Mouse (Mus musculus) stomach, embryonic 16.5 days (tissue): ENCODE data around the gene Map3k14. TPM values are rescaled to one million over a fixed set of nuclear protein-coding genes. Genes with fewer than 3 reads are reported as not detected.
"Not testable (repeated sequence)": the region's sequence is repeated elsewhere in the genome, so short reads cannot be mapped to it uniquely, and the experiment has no call there.

Experiments
- ATAC-seq: fragments of 200-750 bp; cut with Nextera tagmentation; 2 replicates; pipeline ENCODE4 v1.8.0; 2017; ENCODE audit warnings: moderate number of reproducible peaks, moderate TSS enrichment; ENCODE audit not compliant: insufficient read depth, low FRiP score
- H3K27ac ChIP-seq: fragments of 300-500 bp; sonication (generic); 2 replicates; pipeline ENCODE4 v1.5.1; 2014; ENCODE audit warnings: low read length
- H3K27me3 ChIP-seq: fragments of 300-500 bp; sonication (generic); 2 replicates; pipeline ENCODE4 v1.6.1; 2014; ENCODE audit warnings: low read length, control low read depth, mixed read lengths; ENCODE audit not compliant: control insufficient read depth, insufficient read depth
- H3K36me3 ChIP-seq: fragments of 300-500 bp; sonication (generic); 2 replicates; pipeline ENCODE4 v1.6.1; 2014; ENCODE audit warnings: low read length; ENCODE audit not compliant: control insufficient read depth, insufficient read depth
- H3K4me1 ChIP-seq: fragments of 300-500 bp; sonication (generic); 2 replicates; pipeline ENCODE4 v1.6.1; 2014; ENCODE audit warnings: low read length, control low read depth, mixed read lengths; ENCODE audit not compliant: control insufficient read depth, insufficient read depth
- H3K4me2 ChIP-seq: fragments of 300-500 bp; sonication (generic); 2 replicates; pipeline ENCODE4 v1.6.1; 2014; ENCODE audit warnings: low read depth, low read length, mixed read lengths
- H3K4me3 ChIP-seq: fragments of 300-500 bp; sonication (generic); replicated peaks from 2 replicates; pipeline ENCODE4 v1.5.1; 2014; ENCODE audit warnings: mild to moderate bottlenecking, low read length
- H3K9ac ChIP-seq: fragments of 300-500 bp; sonication (generic); 2 replicates; pipeline ENCODE4 v1.6.1; 2014; ENCODE audit warnings: low read length
- H3K9me3 ChIP-seq: fragments of 300-500 bp; sonication (generic); replicated peaks from 2 replicates; pipeline ENCODE4 v1.6.1; 2016; ENCODE audit warnings: low read length, control low read depth; ENCODE audit not compliant: control insufficient read depth
- WGBS: fragments of 180-500 bp; shearing (Covaris S2); extraction: QIAGEN DNeasy Blood & Tissue Kit; methylation state at CpG from one replicate; pipeline ENCODE4 v1.1.7; 2014; 5-methylcytosine and 5-hydroxymethylcytosine counted together
- polyA plus RNA-seq: library from polyadenylated mRNA; unstranded; fragments of >200 nt; fragmentation: Nextera tagmentation; extraction: Ambion mirVana; gene quantifications from 2 replicates; pipeline ENCODE4 v1.2.1, GENCODE M21; 2015

The Map3k14 gene
- polyA plus RNA-seq, 1 experiment from 2014 or later, result 4.9 TPM

- Histone ChIP-seq H3K9me3 (no peaks in the 10 kb centered on the region), H3K27ac (no peak overlapping the region), H3K4me3 (no peak overlapping the region), H3K4me2 (no peak overlapping the region), H3K36me3 (no peaks in the 10 kb centered on the region), H3K4me1 (no peaks in the 10 kb centered on the region), H3K27me3 (no peaks in the 10 kb centered on the region), H3K9ac (no peak overlapping the region)
- 76% methylated on average over 9 of the region's 9 CpGs for WGBS
- no peak for ATAC-seq
These were observed 37.3 kb upstream of the Map3k14 start for GRCm38 (mm10) chr11:103304525-103304924.

DNA sequence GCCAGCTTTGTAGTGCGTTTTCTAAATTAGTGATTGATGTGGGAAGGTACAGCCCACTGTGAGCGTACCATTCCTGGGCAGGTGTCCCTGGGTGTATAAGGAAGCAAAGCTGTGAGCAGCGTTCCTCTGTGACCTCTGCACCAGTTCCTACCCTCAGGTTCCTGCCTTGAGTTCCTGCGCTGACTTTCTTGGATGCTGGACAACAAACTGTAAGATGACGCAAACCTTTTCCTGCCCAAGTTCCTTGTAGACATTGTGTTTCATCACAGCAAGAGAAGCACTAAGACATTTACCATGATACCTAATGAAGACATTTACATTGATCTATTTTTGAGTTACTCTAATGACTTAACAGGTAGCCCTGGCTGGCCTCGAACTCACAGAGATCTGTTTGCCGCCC, 27.5 kb upstream of the Map3k14 start:
- Histone ChIP-seq H3K36me3 (no peaks in the 10 kb centered on the region), H3K4me2 (no peak overlapping the region), H3K9ac (no peak overlapping the region), H3K9me3 (no peaks in the 10 kb centered on the region), H3K4me1 (peaks cover 8% of the 10 kb centered on the region), H3K27me3 (no peaks in the 10 kb centered on the region), H3K27ac (no peak overlapping the region), H3K4me3 (no peak overlapping the region)
- ATAC-seq, result no peak
- WGBS, result 84% methylated on average over 7 of the region's 7 CpGs

- H3K36me3 ChIP-seq, result no peaks in the 10 kb centered on the region
- no peaks in the 10 kb centered on the region for H3K9me3 ChIP-seq
- H3K27me3 ChIP-seq, result no peaks in the 10 kb centered on the region
- H3K4me3 ChIP-seq, result no peak overlapping the region
- H3K4me1 ChIP-seq, result peaks cover 8% of the 10 kb centered on the region
- no peak overlapping the region for H3K4me2 ChIP-seq
- no peak overlapping the region for H3K27ac ChIP-seq
- ATAC-seq, result no peak
- WGBS, result 77% methylated on average over 6 of the region's 6 CpGs
- no peak overlapping the region for H3K9ac ChIP-seq
These were observed 26.8 kb upstream of the Map3k14 start for GRCm38 (mm10) chr11:103294066-103294465.

GRCm38 (mm10) chr11:103292890-103293287, 25.6 kb upstream of the Map3k14 start:
- H3K36me3 ChIP-seq, result no peaks in the 10 kb centered on the region
- H3K27ac ChIP-seq, result no peak overlapping the region; the same call in 1 of the 2 replicates
- 79% methylated on average over 5 of the region's 5 CpGs for WGBS
- peaks cover 13% of the 10 kb centered on the region for H3K4me1 ChIP-seq
- no peak overlapping the region for H3K4me2 ChIP-seq
- H3K9ac ChIP-seq, result no peak overlapping the region
- no peak overlapping the region for H3K4me3 ChIP-seq
- H3K9me3 ChIP-seq, result no peaks in the 10 kb centered on the region
- no peaks in the 10 kb centered on the region for H3K27me3 ChIP-seq
- ATAC-seq, result no peak

DNA sequence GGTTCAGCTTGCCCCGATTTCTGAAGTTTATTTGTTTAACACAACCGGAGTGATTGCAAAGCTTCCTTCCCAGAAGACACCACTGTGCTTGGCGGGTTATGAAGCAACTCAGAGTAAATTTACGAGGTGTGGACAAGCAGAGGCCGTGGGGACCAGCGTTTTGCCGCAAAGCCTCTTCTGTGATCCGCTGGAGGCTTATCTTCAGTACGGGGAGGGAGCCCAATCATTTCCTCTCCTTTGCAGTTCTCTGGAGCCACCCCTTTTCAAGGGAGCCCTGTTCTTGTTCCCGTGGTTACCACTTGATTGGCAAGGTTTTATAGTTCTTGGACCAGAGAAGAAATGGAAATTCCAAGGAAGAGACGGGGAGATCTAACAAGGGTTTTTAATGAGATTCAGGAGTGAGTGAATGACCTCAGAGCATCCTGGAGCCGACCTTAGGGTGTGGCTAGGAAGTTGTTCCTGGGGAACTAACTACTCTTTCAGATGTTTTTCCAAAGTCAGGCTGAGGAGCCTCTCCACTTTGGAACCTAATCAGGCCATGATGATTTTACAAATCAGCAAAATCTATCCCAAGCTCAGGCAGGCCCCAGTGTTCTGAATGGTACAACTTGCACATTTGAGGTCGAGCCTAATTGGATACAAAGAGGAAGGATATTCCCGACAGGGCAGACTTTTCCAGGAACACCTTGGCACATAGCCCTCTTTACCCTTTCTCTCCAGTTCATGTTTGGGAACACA, 25.0 kb upstream of the Map3k14 start:
- Histone ChIP-seq H3K9me3 (no peaks in the 10 kb centered on the region), H3K27me3 (no peaks in the 10 kb centered on the region), H3K36me3 (no peaks in the 10 kb centered on the region), H3K4me3 (no peak overlapping the region), H3K27ac (peak overlapping the region; percentile 6; the same call in 1 of the 2 replicates), H3K4me2 (no peak overlapping the region), H3K4me1 (peaks cover 13% of the 10 kb centered on the region), H3K9ac (no peak overlapping the region)
- no peak for ATAC-seq
- WGBS, result 15% methylated on average over 14 of the region's 14 CpGs

- H3K27me3 ChIP-seq, result not testable (repeated sequence)
- 88% methylated on average over 7 of the region's 7 CpGs for WGBS
These were observed 23.6 kb upstream of the Map3k14 start for GRCm38 (mm10) chr11:103290841-103291240.

GRCm38 (mm10) chr11:103288291-103288963, 21.2 kb upstream of the Map3k14 start:
- Histone ChIP-seq H3K36me3 (no peaks in the 10 kb centered on the region), H3K27me3 (no peaks in the 10 kb centered on the region), H3K4me2 (no peak overlapping the region), H3K9ac (no peak overlapping the region), H3K27ac (no peak overlapping the region; the same call in 1 of the 2 replicates), H3K4me3 (no peak overlapping the region), H3K4me1 (peaks cover 20% of the 10 kb centered on the region), H3K9me3 (no peaks in the 10 kb centered on the region)
- 55% methylated on average over 16 of the region's 16 CpGs for WGBS
- no peak for ATAC-seq

More at GRCm38 (mm10) chr11:103290841-103291240, 23.6 kb upstream of the Map3k14 start:
- not testable (repeated sequence) for ATAC-seq, H3K36me3 ChIP-seq, H3K4me2 ChIP-seq, H3K4me3 ChIP-seq, H3K9me3 ChIP-seq, H3K27ac ChIP-seq, H3K9ac ChIP-seq
- peaks cover 18% of the 10 kb centered on the region for H3K4me1 ChIP-seq

- ATAC-seq, result no peak
- no peaks in the 10 kb centered on the region for H3K9me3 ChIP-seq
- no peak overlapping the region for H3K4me2 ChIP-seq
- no peak overlapping the region for H3K9ac ChIP-seq
- no peak overlapping the region for H3K4me3 ChIP-seq
- H3K36me3 ChIP-seq, result no peaks in the 10 kb centered on the region
- H3K27ac ChIP-seq, result no peak overlapping the region
- H3K27me3 ChIP-seq, result no peaks in the 10 kb centered on the region
- 96% methylated on average over 5 of the region's 5 CpGs for WGBS
- peaks cover 13% of the 10 kb centered on the region for H3K4me1 ChIP-seq
These were observed 19.6 kb upstream of the Map3k14 start for GRCm38 (mm10) chr11:103286910-103287309.

- no peak overlapping the region for H3K4me2 ChIP-seq
- peaks cover 12% of the 10 kb centered on the region; the same call in 1 of the 2 replicates for H3K4me1 ChIP-seq
- ATAC-seq, result peak; percentile 73
- H3K36me3 ChIP-seq, result no peaks in the 10 kb centered on the region
- no peak overlapping the region for H3K4me3 ChIP-seq
- H3K27ac ChIP-seq, result peak overlapping the region; percentile 57
- H3K27me3 ChIP-seq, result no peaks in the 10 kb centered on the region
- WGBS, result 25% methylated on average over 6 of the region's 6 CpGs
- H3K9me3 ChIP-seq, result no peaks in the 10 kb centered on the region
- H3K9ac ChIP-seq, result peak overlapping the region; percentile 43; the same call in 1 of the 2 replicates
These were observed 18.7 kb upstream of the Map3k14 start for GRCm38 (mm10) chr11:103285951-103286350.
